Mouse (Mus musculus) intestine, embryonic 16.5 days (tissue): ENCODE results near the gene Lpar3. TPM values are rescaled to one million over a fixed set of nuclear protein-coding genes. Genes with fewer than 3 reads are reported as not detected.

Experiments
- ATAC-seq: fragments of 200-750 bp; cut with Nextera tagmentation; 2 replicates; pipeline ENCODE4 v1.8.0; 2017; ENCODE audit warnings: moderate TSS enrichment, moderate library complexity
- H3K27ac ChIP-seq: fragments of 300-500 bp; sonication (generic); 2 replicates; pipeline ENCODE4 v1.5.1; 2014; ENCODE audit warnings: mild to moderate bottlenecking, low read length
- H3K27me3 ChIP-seq: fragments of 300-500 bp; sonication (generic); replicated peaks from 2 replicates; pipeline ENCODE4 v1.6.1; 2014; ENCODE audit warnings: low read length, control low read depth, mixed read lengths; ENCODE audit not compliant: control insufficient read depth, insufficient read depth
- H3K36me3 ChIP-seq: fragments of 300-500 bp; sonication (generic); 2 replicates; pipeline ENCODE4 v1.6.1; 2014; ENCODE audit warnings: low read length, control low read depth; ENCODE audit not compliant: control insufficient read depth, insufficient read depth
- H3K4me1 ChIP-seq: fragments of 300-500 bp; sonication (generic); 2 replicates; pipeline ENCODE4 v1.6.1; 2014; ENCODE audit warnings: low read length, control low read depth, mixed read lengths; ENCODE audit not compliant: control insufficient read depth, insufficient read depth
- H3K4me2 ChIP-seq: fragments of 300-500 bp; sonication (generic); 2 replicates; pipeline ENCODE4 v1.6.1; 2014; ENCODE audit warnings: low read depth, low read length, control low read depth
- H3K4me3 ChIP-seq: fragments of 300-500 bp; sonication (generic); 2 replicates; pipeline ENCODE4 v1.5.1; 2014; ENCODE audit warnings: mild to moderate bottlenecking, low read length
- H3K9ac ChIP-seq: fragments of 300-500 bp; sonication (generic); 2 replicates; pipeline ENCODE4 v1.6.1; 2014; ENCODE audit warnings: low read depth, low read length
- H3K9me3 ChIP-seq: fragments of 300-500 bp; sonication (generic); 2 replicates; pipeline ENCODE4 v1.6.1; 2016; ENCODE audit warnings: low read length, control low read depth; ENCODE audit not compliant: control insufficient read depth
- WGBS: fragments of 180-500 bp; shearing (Covaris S2); extraction: QIAGEN DNeasy Blood & Tissue Kit; methylation state at CpG from one replicate; pipeline ENCODE4 v1.1.7; 2014; 5-methylcytosine and 5-hydroxymethylcytosine counted together
- polyA plus RNA-seq: library from polyadenylated mRNA; unstranded; fragments of >200 nt; fragmentation: Nextera tagmentation; extraction: Ambion mirVana; gene quantifications from 2 replicates; pipeline ENCODE4 v1.2.1, GENCODE M21; 2015

The Lpar3 gene
- polyA plus RNA-seq, 1 experiment from 2014 or later: 2.8 TPM

GRCm38 (mm10) chr3:146225061-146225761 is 4.4 kb downstream of the Lpar3 start:
- Histone ChIP-seq H3K4me2 (no peak overlapping the region), H3K4me3 (no peak overlapping the region), H3K9me3 (no peaks in the 10 kb centered on the region), H3K4me1 (peaks cover 5% of the 10 kb centered on the region), H3K27me3 (peaks cover 10% of the 10 kb centered on the region; the same call in 1 of the 2 replicates), H3K36me3 (no peaks in the 10 kb centered on the region), H3K9ac (no peak overlapping the region), H3K27ac (no peak overlapping the region)
- ATAC-seq: no peak
- 82% methylated on average over 7 of the region's 7 CpGs for WGBS

- peak; percentile 62 for ATAC-seq
- 59% methylated on average over 3 of the region's 3 CpGs for WGBS
- no peak overlapping the region for H3K4me2 ChIP-seq
- H3K4me1 ChIP-seq: peaks cover 5% of the 10 kb centered on the region
- H3K27me3 ChIP-seq: peaks cover 4% of the 10 kb centered on the region; the same call in 1 of the 2 replicates
- H3K36me3 ChIP-seq: no peaks in the 10 kb centered on the region
- H3K9me3 ChIP-seq: no peaks in the 10 kb centered on the region
- H3K9ac ChIP-seq: no peak overlapping the region
- no peak overlapping the region for H3K27ac ChIP-seq
- no peak overlapping the region for H3K4me3 ChIP-seq
These were observed 6.7 kb downstream of the Lpar3 start for GRCm38 (mm10) chr3:146227427-146227826.

- Histone ChIP-seq H3K9me3 (no peaks in the 10 kb centered on the region), H3K27me3 (no peaks in the 10 kb centered on the region), H3K9ac (no peak overlapping the region), H3K36me3 (no peaks in the 10 kb centered on the region), H3K4me1 (peaks cover 5% of the 10 kb centered on the region), H3K4me2 (no peak overlapping the region), H3K4me3 (no peak overlapping the region), H3K27ac (no peak overlapping the region)
- 76% methylated on average over 13 of the region's 13 CpGs for whole genome bisulfite sequencing
- no peak for ATAC-seq
These were observed 8.0 kb downstream of the Lpar3 start for GRCm38 (mm10) chr3:146228559-146229310.

GRCm38 (mm10) chr3:146232708-146233107 is 11.9 kb downstream of the Lpar3 start:
- Histone ChIP-seq H3K4me3 (no peak overlapping the region), H3K9me3 (no peaks in the 10 kb centered on the region), H3K4me1 (peaks cover 4% of the 10 kb centered on the region; the same call in 1 of the 2 replicates), H3K4me2 (no peak overlapping the region), H3K9ac (no peak overlapping the region), H3K27me3 (no peaks in the 10 kb centered on the region), H3K27ac (no peak overlapping the region), H3K36me3 (no peaks in the 10 kb centered on the region)
- 50% methylated on average over 7 of the region's 7 CpGs for WGBS
- ATAC-seq: peak; percentile 69

- H3K9me3 ChIP-seq: no peaks in the 10 kb centered on the region
- no peak overlapping the region for H3K27ac ChIP-seq
- 47% methylated on average over 4 of the region's 4 CpGs for WGBS
- H3K4me1 ChIP-seq: peaks cover 4% of the 10 kb centered on the region; the same call in 1 of the 2 replicates
- no peak overlapping the region for H3K4me3 ChIP-seq
- H3K9ac ChIP-seq: no peak overlapping the region
- no peaks in the 10 kb centered on the region for H3K36me3 ChIP-seq
- no peak for ATAC-seq
- H3K27me3 ChIP-seq: no peaks in the 10 kb centered on the region
- no peak overlapping the region for H3K4me2 ChIP-seq
These were observed 13.0 kb downstream of the Lpar3 start for GRCm38 (mm10) chr3:146233741-146234140.

- H3K27ac ChIP-seq: no peak overlapping the region
- WGBS: 48% methylated on average over 10 of the region's 10 CpGs
These were observed 13.8 kb downstream of the Lpar3 start for GRCm38 (mm10) chr3:146234530-146234929.

GRCm38 (mm10) chr3:146236280-146236679 is 15.5 kb downstream of the Lpar3 start:
- no peak for ATAC-seq
- H3K36me3 ChIP-seq: no peaks in the 10 kb centered on the region
- H3K4me2 ChIP-seq: no peak overlapping the region
- peaks cover 4% of the 10 kb centered on the region; the same call in 1 of the 2 replicates for H3K4me1 ChIP-seq
- 41% methylated on average over 8 of the region's 8 CpGs for WGBS
- H3K27ac ChIP-seq: no peak overlapping the region
- no peak overlapping the region for H3K4me3 ChIP-seq
- H3K9me3 ChIP-seq: no peaks in the 10 kb centered on the region
- no peak overlapping the region for H3K9ac ChIP-seq
- no peaks in the 10 kb centered on the region for H3K27me3 ChIP-seq

More at GRCm38 (mm10) chr3:146234530-146234929, 13.8 kb downstream of the Lpar3 start:
- no peak for ATAC-seq
- Histone ChIP-seq H3K4me1 (peaks cover 4% of the 10 kb centered on the region; the same call in 1 of the 2 replicates), H3K27me3 (no peaks in the 10 kb centered on the region), H3K36me3 (no peaks in the 10 kb centered on the region), H3K9me3 (no peaks in the 10 kb centered on the region), H3K9ac (no peak overlapping the region), H3K4me2 (no peak overlapping the region), H3K4me3 (no peak overlapping the region)

GRCm38 (mm10) chr3:146237676-146238075 is 16.9 kb downstream of the Lpar3 start:
- 85% methylated on average over 5 of the region's 5 CpGs for WGBS
- Histone ChIP-seq H3K4me2 (no peak overlapping the region), H3K27me3 (no peaks in the 10 kb centered on the region), H3K4me3 (no peak overlapping the region), H3K36me3 (no peaks in the 10 kb centered on the region), H3K4me1 (peaks cover 4% of the 10 kb centered on the region; the same call in 1 of the 2 replicates), H3K27ac (no peak overlapping the region), H3K9ac (no peak overlapping the region), H3K9me3 (no peaks in the 10 kb centered on the region)
- ATAC-seq: no peak

GRCm38 (mm10) chr3:146244630-146245029 is 23.9 kb downstream of the Lpar3 start:
- Histone ChIP-seq H3K4me1 (no peaks in the 10 kb centered on the region), H3K4me3 (no peak overlapping the region)
- WGBS: 73% methylated on average over 1 of the region's 1 CpGs

More at GRCm38 (mm10) chr3:146244630-146245029, 23.9 kb downstream of the Lpar3 start:
- ATAC-seq: no peak
- H3K27me3 ChIP-seq: no peaks in the 10 kb centered on the region
- H3K9ac ChIP-seq: no peak overlapping the region
- no peaks in the 10 kb centered on the region for H3K36me3 ChIP-seq
- H3K27ac ChIP-seq: no peak overlapping the region
- no peak overlapping the region for H3K4me2 ChIP-seq
- no peaks in the 10 kb centered on the region for H3K9me3 ChIP-seq
